Mouse (Mus musculus) brain, adult 2 months (tissue): ENCODE measurements around the gene Golph3.

ENCODE experiments used
- DNase-seq: peaks from one replicate; pipeline ENCODE4 v3.0.0; 2011; ENCODE audit warnings: low read depth, low spot score

Golph3 gene

DNA sequence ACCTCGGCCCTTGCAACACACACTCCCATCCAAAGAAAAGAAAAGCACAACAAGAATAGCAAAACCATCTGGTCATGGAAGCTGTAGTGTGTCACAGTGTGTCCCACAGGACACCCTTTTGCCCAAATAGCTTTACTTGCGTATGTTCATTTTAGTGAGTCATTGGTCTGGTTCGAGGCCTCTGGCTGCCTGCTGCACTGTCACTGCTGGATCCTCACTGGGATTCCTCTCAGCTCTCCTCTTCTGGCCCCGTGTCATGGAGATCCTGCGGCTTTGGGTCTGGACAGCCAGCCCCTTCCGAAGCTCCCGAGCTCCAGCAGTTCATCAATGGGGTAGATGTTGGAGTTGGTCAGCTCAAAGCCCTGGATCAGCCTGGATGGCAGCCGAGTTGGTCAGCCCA, 2.8 kb upstream of the Golph3 start:
- DNase-seq: no peak

DNA sequence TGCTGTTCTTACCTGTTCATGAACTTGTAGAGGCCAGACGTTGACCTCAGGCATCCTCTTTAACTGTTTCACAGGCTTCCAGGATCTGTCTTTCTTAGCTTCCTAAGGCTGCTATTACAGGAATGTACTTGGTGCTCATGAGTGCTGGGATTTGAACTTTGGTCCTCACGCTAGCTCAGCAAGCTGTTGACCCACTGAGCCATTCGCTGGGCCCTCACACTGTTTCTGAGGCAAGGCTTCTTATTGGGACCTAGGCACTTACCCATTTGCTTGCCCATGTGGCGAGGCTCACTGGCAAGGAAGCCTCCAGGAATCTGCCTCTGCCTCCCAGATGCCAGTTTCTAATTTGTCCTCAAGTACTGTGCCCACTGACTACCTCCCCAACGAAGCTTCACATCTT, 1.4 kb upstream of the Golph3 start:
- no peak for DNase-seq

DNA sequence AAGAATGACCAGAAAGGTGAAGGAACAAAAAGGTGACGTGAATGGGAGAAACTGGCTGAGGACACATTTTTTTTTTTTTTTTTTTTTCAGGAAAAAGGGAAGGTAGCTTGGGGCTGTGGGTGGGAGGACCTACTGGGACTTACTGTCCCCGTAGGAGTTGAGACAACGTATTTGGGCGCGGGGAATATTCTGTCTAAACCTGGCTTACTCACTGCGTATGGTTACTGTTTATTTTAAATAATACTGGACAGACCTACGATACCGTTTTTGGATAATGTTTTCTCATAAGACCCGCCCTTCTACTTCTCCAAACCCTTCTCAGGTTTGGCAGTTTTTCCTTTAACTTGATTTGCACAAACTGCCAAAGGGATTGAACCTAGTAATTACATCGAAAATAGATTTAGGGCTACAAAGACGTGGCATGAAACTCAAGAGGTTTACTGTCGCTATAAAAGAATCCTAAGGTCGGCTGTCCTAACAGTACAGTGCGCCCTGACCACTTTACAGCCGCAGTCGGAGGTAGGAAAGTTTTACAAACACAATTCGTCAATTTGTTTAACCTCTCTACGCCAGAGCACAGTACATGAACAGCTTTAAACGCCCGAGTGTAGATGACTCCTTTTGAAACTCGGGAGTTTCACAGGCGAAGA, 684 bp upstream of the Golph3 start:
- no peak for DNase-seq

GRCm38 (mm10) chr15:12321788-12322621, 755 bp downstream of the Golph3 start, which contains the start of gene 1810049J17Rik:
1810049J17Rik (minus strand) TSS chr15:12321899.
- DNase-seq: peak; percentile 56

GRCm38 (mm10) chr15:12322676-12323402, 1.6 kb downstream of the Golph3 start:
- DNase-seq: no peak

- no peak for DNase-seq
These were observed 3.1 kb downstream of the Golph3 start for GRCm38 (mm10) chr15:12324326-12324725.

GRCm38 (mm10) chr15:12330389-12330788, 9.1 kb downstream of the Golph3 start:
- no peak for DNase-seq

DNA sequence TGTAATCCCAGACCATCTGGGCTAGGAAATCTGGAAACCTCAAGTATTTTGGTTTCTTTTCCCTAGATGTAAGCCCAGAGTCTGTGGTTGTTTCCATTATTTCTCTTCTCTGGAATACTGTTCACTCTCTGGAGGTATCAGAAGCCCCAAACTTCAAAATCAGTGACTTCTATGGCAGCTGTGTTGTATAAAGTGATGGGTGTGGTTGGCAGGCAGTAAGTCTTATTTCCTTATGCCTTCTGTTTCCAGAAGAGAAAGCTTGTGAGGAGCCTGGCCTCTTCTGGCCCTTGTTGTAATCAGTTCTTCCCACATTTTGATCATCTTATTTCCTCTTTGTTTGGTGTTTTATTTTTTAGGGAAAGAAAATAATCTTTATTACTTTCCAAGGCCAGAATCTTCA, 9.6 kb downstream of the Golph3 start:
- DNase-seq: no peak

- DNase-seq: no peak
These were observed 10.1 kb downstream of the Golph3 start for GRCm38 (mm10) chr15:12331300-12331699.

GRCm38 (mm10) chr15:12334381-12334780, 13.1 kb downstream of the Golph3 start:
- DNase-seq: no peak

- no peak for DNase-seq
These were observed 16.0 kb downstream of the Golph3 start for GRCm38 (mm10) chr15:12337030-12337778.

- no peak for DNase-seq
These were observed 16.5 kb downstream of the Golph3 start for GRCm38 (mm10) chr15:12337779-12338137.

DNA sequence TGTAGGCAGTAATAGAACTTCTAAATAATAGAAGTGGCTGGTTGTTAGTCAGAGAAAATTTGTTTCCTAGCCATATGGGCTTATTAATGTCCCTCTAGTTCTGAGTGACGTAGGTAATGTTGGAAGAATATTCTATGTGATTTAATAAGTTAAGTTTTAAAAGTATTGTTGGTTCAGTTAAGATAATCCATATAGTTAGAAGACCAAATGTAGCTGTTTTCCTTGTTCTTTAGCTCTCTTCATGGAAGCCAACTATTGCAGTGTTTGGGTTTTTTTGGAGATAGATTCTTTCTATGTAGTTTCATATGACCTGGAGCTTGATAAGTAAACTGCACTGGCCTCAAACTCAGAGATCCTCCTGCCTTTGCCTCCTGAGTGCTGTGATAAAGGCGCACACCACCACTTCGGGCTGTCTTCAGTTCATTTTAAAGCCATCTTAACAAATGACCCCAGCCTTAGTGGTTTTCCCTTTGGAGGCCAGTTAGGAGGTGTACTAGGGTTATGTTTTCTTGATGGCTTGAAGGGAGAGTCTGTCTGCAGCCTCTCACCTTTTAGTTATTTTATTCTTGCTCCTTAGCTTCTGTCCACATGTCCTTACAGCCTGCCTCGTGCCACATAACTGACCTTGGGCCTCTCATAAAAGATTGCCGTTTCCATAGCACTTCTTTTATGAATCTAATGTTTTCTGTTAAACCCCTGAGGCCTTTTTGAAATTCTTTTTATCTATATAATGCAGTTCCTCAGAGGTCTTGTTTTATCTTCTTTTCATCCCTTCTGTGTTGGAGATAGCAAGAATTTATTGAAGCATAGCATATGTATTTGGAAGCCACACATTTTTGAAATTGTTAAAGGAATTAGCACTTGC, 19.5 kb downstream of the Golph3 start:
- no peak for DNase-seq

DNA sequence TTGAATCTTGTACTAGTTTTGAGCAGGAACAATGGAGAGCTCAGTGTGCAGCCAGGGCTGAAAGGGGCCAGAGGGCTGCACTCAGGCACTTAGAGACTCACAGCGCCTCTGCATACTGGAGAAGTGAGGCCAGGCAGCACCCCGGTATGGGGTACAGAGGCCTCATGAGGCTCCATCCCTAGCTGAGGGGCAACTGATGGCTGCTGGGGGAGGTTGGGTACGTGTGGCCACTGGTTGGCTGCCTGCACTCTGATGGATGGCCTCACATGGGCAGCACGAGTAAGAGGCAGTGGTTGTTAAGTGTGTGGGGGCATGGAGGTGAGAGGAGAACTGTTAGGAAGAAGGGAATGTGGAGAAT, 20.1 kb downstream of the Golph3 start:
- no peak for DNase-seq

- DNase-seq: no peak
These were observed 25.7 kb downstream of the Golph3 start for GRCm38 (mm10) chr15:12346916-12347315.

- DNase-seq: no peak
These were observed 27.7 kb downstream of the Golph3 start for GRCm38 (mm10) chr15:12348950-12349349.

GRCm38 (mm10) chr15:12349840-12350239, 28.6 kb downstream of the Golph3 start:
- DNase-seq: no peak

DNA sequence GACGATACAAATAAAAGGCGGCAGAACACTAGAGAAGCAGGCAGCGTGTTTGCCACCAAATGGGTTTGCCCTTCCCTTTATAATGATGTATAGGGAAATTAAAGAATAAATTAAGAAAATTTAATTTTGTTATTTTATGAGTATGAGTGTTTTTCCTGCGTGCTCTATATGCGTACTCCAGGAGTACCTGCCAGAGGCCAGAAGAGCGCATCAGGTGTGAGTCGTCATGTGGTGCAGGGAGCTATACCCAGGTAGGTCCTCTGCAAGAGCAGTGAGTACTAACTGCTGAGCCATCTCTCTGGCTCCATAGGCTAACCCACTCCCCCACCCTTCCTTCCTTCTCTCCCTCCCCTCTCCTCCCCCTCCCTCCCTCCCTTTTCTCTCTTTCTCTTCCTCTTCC, 30.2 kb downstream of the Golph3 start:
- DNase-seq: no peak

DNA sequence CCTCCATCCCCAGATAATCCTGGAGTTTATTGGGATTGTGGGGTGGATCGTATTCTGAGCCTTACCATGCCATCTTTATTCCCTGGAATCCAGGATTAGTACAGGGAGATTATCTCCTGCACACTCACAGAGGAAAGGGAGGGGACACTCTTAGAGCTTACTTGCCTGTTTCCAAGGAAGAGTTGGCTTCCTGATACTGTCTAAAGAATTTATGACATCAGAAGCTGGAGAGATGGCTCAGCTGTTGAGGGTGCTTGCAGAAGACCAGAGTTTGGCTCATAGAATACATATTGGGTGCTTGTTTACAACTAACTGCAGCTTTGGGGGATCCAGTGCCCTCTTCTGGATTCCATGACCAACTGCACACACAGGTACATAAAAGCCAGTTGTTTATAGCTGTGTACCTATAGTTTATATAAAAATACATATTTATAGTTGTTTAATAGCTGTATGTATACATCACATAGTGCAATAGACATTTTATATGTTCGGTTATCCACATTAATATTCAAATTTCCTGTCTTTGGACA, 33.1 kb downstream of the Golph3 start:
- DNase-seq: no peak

- DNase-seq: no peak
These were observed 34.0 kb downstream of the Golph3 start for GRCm38 (mm10) chr15:12355261-12355660.

DNA sequence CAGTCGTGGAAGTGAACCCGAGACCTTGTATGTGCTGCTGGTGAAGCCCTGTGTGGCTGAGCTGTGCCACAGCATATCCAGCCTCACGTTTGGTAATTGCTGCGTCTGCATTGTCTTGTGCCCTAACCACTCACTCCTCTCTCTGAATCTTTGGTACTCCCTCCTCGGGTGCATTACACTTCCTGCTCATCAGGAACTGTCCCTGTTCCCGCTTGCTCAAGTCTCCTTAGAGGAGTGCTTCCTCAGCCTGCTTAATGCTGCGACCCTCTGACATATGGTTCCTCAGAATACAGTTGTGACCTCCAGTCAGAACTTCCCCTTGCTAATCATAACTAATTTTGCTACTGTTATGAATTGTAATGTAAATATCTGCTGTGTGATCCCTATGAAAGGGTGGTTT, 34.7 kb downstream of the Golph3 start:
- DNase-seq: no peak
